18 mouse cellular contexts compared by ENCODE assay signal in genomic region chr14:62855863-62856262, GRCm38 (mm10). TPM values are rescaled to one million over a fixed set of nuclear protein-coding genes. Genes with fewer than 3 reads are reported as not detected.
DNase-seq lines count a peak whose midpoint lies in the region; ATAC-seq and TF ChIP-seq lines count a peak whose summit lies in the region.
"Had no signal": no experiment of that assay in that cellular context is flagged by ENCODE, and none has a peak within 500 bp of the region (broad histone marks: within the 10 kb centered on the region; RNA-seq: fewer than 3 reads in every experiment).

No protein-coding gene starts in this region.

- H3K9ac ChIP-seq in heart, embryonic 16.5 days (ENCODE audit: low read length) = no peak overlapping the region
- H3K9ac ChIP-seq in heart, embryonic 12.5 days = no peak overlapping the region
- H3K9ac ChIP-seq in midbrain, postnatal 0 days (replicated peaks; ENCODE audit: low read length, poor library complexity, severe bottlenecking) = no peak overlapping the region
- H3K9ac ChIP-seq: liver, embryonic 12.5 days; neural tube, embryonic 12.5 days; stomach, embryonic 15.5 days had no signal

- no peaks in the 10 kb centered on the region for H3K9me3 ChIP-seq in heart, embryonic 16.5 days (replicated peaks; ENCODE audit: control insufficient read depth, low read length)
- H3K9me3 ChIP-seq in heart, embryonic 12.5 days (replicated peaks) = peaks cover 3% of the 10 kb centered on the region; the same call in 1 of the 2 replicates
- no peaks in the 10 kb centered on the region for H3K9me3 ChIP-seq in midbrain, postnatal 0 days (ENCODE audit: low read length)
- H3K9me3 ChIP-seq: G1E; liver, embryonic 12.5 days; neural tube, embryonic 12.5 days; stomach, embryonic 15.5 days had no signal

- 0 out of 2 replicates have a peak, but pooled peaks have one; percentile 3 for TF ChIP-seq CTCF in midbrain, postnatal 0 days (IDR thresholded peaks at IDR 0.05)

- no peaks in the 10 kb centered on the region for H3K36me3 ChIP-seq in heart, embryonic 16.5 days (ENCODE audit: control insufficient read depth, insufficient read depth)
- peaks cover 9% of the 10 kb centered on the region; the same call in 1 of the 2 replicates for H3K36me3 ChIP-seq in heart, embryonic 12.5 days
- H3K36me3 ChIP-seq in midbrain, postnatal 0 days (ENCODE audit: insufficient read depth, low read length) = no peaks in the 10 kb centered on the region
- H3K36me3 ChIP-seq: liver, embryonic 12.5 days; stomach, embryonic 15.5 days had no signal

- WGBS in heart, embryonic 16.5 days = 36% methylated on average over 3 of the region's 3 CpGs
- 54% methylated on average over 3 of the region's 3 CpGs for WGBS in heart, embryonic 12.5 days
- WGBS in midbrain, postnatal 0 days = 48% methylated on average over 3 of the region's 3 CpGs

- no peak for ATAC-seq in heart, embryonic 16.5 days (replicated peaks; ENCODE audit: extremely low read depth, insufficient read depth, low FRiP score)
- no peak for ATAC-seq in heart, embryonic 12.5 days (ENCODE audit: insufficient number of reproducible peaks, low FRiP score)
- no peak for ATAC-seq in midbrain, postnatal 0 days (ENCODE audit: low FRiP score)
- ATAC-seq: intestine, embryonic 16.5 days; liver, embryonic 12.5 days had no signal

- peak overlapping the region; percentile 23; the same call in 1 of the 2 replicates for H3K4me2 ChIP-seq in heart, embryonic 16.5 days (ENCODE audit: low read depth, low read length)
- no peak overlapping the region for H3K4me2 ChIP-seq in heart, embryonic 12.5 days
- H3K4me2 ChIP-seq in midbrain, postnatal 0 days (ENCODE audit: low read depth, low read length, poor library complexity, severe bottlenecking) = peak overlapping the region; percentile 39
- H3K4me2 ChIP-seq: heart, embryonic 11.5 days; liver, embryonic 12.5 days; neural tube, embryonic 12.5 days had no signal

- DNase-seq in adrenal gland, postnatal 14 days = peak; percentile 34
- no peak for DNase-seq in adrenal gland, adult 18-20 months (ENCODE audit: low spot score in 2 of 2)
- peak; percentile 23 for DNase-seq in lung, postnatal 10 days
- no peak for DNase-seq in lung, postnatal 4 days
- DNase-seq in midbrain, postnatal 0 days (ENCODE audit: low spot score) = peak; percentile 32
- no peak for DNase-seq in adrenal gland, adult 8-10 months
- DNase-seq: cerebellum, adult 11-12 months; layer of hippocampus, postnatal 36 days; lung, postnatal 36 days; right cerebral cortex, postnatal 14 days had no signal

- H3K4me1 ChIP-seq in heart, embryonic 16.5 days (ENCODE audit: control insufficient read depth, insufficient read depth, low read length) = peaks cover 12% of the 10 kb centered on the region; the same call in 1 of the 2 replicates
- peaks cover 30% of the 10 kb centered on the region for H3K4me1 ChIP-seq in heart, embryonic 12.5 days (replicated peaks)
- no peaks in the 10 kb centered on the region; the same call in 1 of the 2 replicates for H3K4me1 ChIP-seq in midbrain, postnatal 0 days (ENCODE audit: insufficient read depth, low read length)
- H3K4me1 ChIP-seq: stomach, embryonic 15.5 days had no signal

- H3K27ac ChIP-seq in heart, embryonic 16.5 days (ENCODE audit: low read length) = no peak overlapping the region
- no peak overlapping the region for H3K27ac ChIP-seq in heart, embryonic 12.5 days (ENCODE audit: poor library complexity, severe bottlenecking)
- no peak overlapping the region; the same call in 1 of the 2 replicates for H3K27ac ChIP-seq in midbrain, postnatal 0 days (ENCODE audit: low read depth, low read length)
- H3K27ac ChIP-seq: liver, embryonic 12.5 days; neural tube, embryonic 12.5 days; stomach, embryonic 15.5 days had no signal

- no peaks in the 10 kb centered on the region for H3K27me3 ChIP-seq in heart, embryonic 16.5 days (ENCODE audit: control insufficient read depth, insufficient read depth, low read length)
- H3K27me3 ChIP-seq in heart, embryonic 12.5 days (replicated peaks) = no peaks in the 10 kb centered on the region
- no peaks in the 10 kb centered on the region for H3K27me3 ChIP-seq in midbrain, postnatal 0 days (ENCODE audit: insufficient read depth, low read length)
- H3K27me3 ChIP-seq: liver, embryonic 12.5 days; neural tube, embryonic 12.5 days; stomach, embryonic 15.5 days had no signal

- no peak overlapping the region for H3K4me3 ChIP-seq in heart, embryonic 16.5 days (ENCODE audit: low read length)
- no peak overlapping the region for H3K4me3 ChIP-seq in heart, embryonic 12.5 days
- H3K4me3 ChIP-seq in midbrain, postnatal 0 days (ENCODE audit: low read depth, low read length) = peak overlapping the region; percentile 14; the same call in 1 of the 2 replicates
- H3K4me3 ChIP-seq: liver, embryonic 12.5 days; neural tube, embryonic 12.5 days; stomach, embryonic 15.5 days had no signal

RNA-seq across cellular contexts. Expression of gene Wdfy2, which starts 18.4 kb away (rescaled TPM):
- 28.4 and 28.8 TPM in 2 replicates for total RNA-seq in adrenal gland, postnatal 14 days (2021)
- total RNA-seq in adrenal gland, adult 18-20 months (2021) = 10 to 100 TPM; 20.0 to 33.7 TPM
- 4.0 and 4.5 TPM in 2 replicates for polyA plus RNA-seq in heart, embryonic 16.5 days (2015; fragmentation: Nextera tagmentation; extraction: Ambion mirVana)
- 8.8 and 8.9 TPM in 2 replicates for polyA plus RNA-seq in heart, embryonic 12.5 days (2016; fragmentation: Nextera tagmentation; extraction: Ambion mirVana)
- 19.6 and 22.7 TPM in 2 replicates for total RNA-seq in midbrain, postnatal 0 days (2014; rRNA removed)
- polyA plus RNA-seq in midbrain, postnatal 0 days (2015; fragmentation: Nextera tagmentation; extraction: Ambion mirVana) = 4.3 TPM in 2 replicates
- 10 to 100 TPM; 39.7 to 40.5 (median 40.0) TPM for total RNA-seq in adrenal gland, adult 8-10 months (2022)

Comparison
In these comparisons a context has a peak if more than half of its experiments do, and no peak if none do; other contexts are left out.
1. DNase-seq: peak in adrenal gland, postnatal 14 days (single experiment), lung, postnatal 10 days (single experiment) and midbrain, postnatal 0 days (single experiment); none in adrenal gland, adult 18-20 months (0 of 2), lung, postnatal 4 days (0 of 2) and adrenal gland, adult 8-10 months (single experiment).